Mouse (Mus musculus) intestine, embryonic 14.5 days (tissue): Measurements from ENCODE around the gene Mrpl1. TPM values are rescaled to one million over a fixed set of nuclear protein-coding genes. Genes with fewer than 3 reads are reported as not detected.

Source experiments
- ATAC-seq: fragments of 200-750 bp; cut with Nextera tagmentation; replicated peaks from 2 replicates; pipeline ENCODE4 v1.8.0; 2017; ENCODE audit warnings: low read depth, moderate number of reproducible peaks, moderate TSS enrichment, moderate library complexity; ENCODE audit not compliant: low FRiP score, low TSS enrichment
- DNase-seq: peaks from one replicate; pipeline ENCODE4 v3.0.0-alpha.2; 2018; ENCODE audit warnings: low spot score
- H3K27ac ChIP-seq: fragments of 300-500 bp; sonication (generic); 2 replicates; pipeline ENCODE4 v1.5.1; 2014; ENCODE audit warnings: low read depth, mild to moderate bottlenecking, control low read depth
- H3K27me3 ChIP-seq: fragments of 300-500 bp; sonication (generic); replicated peaks from 2 replicates; pipeline ENCODE4 v1.6.1; 2014; ENCODE audit warnings: low read length, control low read depth; ENCODE audit not compliant: control insufficient read depth, insufficient read depth
- H3K36me3 ChIP-seq: fragments of 300-500 bp; sonication (generic); 2 replicates; pipeline ENCODE4 v1.6.1; 2014; ENCODE audit warnings: low read length, control low read depth; ENCODE audit not compliant: control insufficient read depth, insufficient read depth
- H3K4me1 ChIP-seq: fragments of 300-500 bp; sonication (generic); replicated peaks from 2 replicates; pipeline ENCODE4 v1.6.1; 2014; ENCODE audit warnings: low read length, control low read depth, mixed read lengths; ENCODE audit not compliant: control insufficient read depth, insufficient read depth
- H3K4me2 ChIP-seq: fragments of 300-500 bp; sonication (generic); 2 replicates; pipeline ENCODE4 v1.6.1; 2014; ENCODE audit warnings: low read length
- H3K4me3 ChIP-seq: fragments of 300-500 bp; sonication (generic); 2 replicates; pipeline ENCODE4 v1.5.1; 2014; ENCODE audit warnings: low read depth, low read length, control low read depth, mixed read lengths
- H3K9ac ChIP-seq: fragments of 300-500 bp; sonication (generic); 2 replicates; pipeline ENCODE4 v1.6.1; 2014; ENCODE audit warnings: mild to moderate bottlenecking, low read length
- H3K9me3 ChIP-seq: fragments of 300-500 bp; sonication (generic); 2 replicates; pipeline ENCODE4 v1.6.1; 2016; ENCODE audit warnings: low read length, control low read depth; ENCODE audit not compliant: control insufficient read depth
- WGBS: fragments of 180-500 bp; shearing (Covaris S2); extraction: QIAGEN DNeasy Blood & Tissue Kit; methylation state at CpG from one replicate; pipeline ENCODE4 v1.1.7; 2014; 5-methylcytosine and 5-hydroxymethylcytosine counted together
- polyA plus RNA-seq: library from polyadenylated mRNA; unstranded; fragments of >200 nt; fragmentation: Nextera tagmentation; extraction: Ambion mirVana; gene quantifications from 2 replicates; pipeline ENCODE4 v1.2.1, GENCODE M21; 2014

Mrpl1 gene
- polyA plus RNA-seq, 1 experiment from 2014 or later, result 23.6 TPM

DNA sequence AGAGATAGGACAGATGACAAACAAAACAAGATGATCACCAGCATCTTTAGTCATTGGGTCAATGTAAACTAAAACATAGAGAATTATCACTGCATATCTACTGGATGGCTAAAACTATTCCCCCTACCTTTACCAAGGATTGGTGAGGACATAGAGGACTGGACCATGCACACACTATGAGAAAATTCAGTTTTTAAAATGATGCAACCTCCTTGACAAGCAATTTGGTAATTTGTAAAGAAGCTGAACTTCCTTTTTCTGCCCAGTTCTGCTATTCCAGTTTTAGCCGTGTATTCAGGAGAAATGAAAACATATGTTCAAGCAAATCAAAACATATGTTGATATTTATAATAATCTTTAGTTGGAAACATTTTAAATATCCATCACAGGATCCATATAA, 35.2 kb downstream of the Mrpl1 start:
- 74% methylated on average over 1 of the region's 1 CpGs for WGBS
- H3K9me3 ChIP-seq, result no peaks in the 10 kb centered on the region
- no peaks in the 10 kb centered on the region for H3K4me1 ChIP-seq
- H3K4me3 ChIP-seq, result no peak overlapping the region
- H3K36me3 ChIP-seq, result peaks cover 19% of the 10 kb centered on the region
- H3K4me2 ChIP-seq, result no peak overlapping the region
- H3K27ac ChIP-seq, result no peak overlapping the region
- no peak for DNase-seq
- no peak for ATAC-seq
- no peak overlapping the region for H3K9ac ChIP-seq
- no peaks in the 10 kb centered on the region for H3K27me3 ChIP-seq

DNA sequence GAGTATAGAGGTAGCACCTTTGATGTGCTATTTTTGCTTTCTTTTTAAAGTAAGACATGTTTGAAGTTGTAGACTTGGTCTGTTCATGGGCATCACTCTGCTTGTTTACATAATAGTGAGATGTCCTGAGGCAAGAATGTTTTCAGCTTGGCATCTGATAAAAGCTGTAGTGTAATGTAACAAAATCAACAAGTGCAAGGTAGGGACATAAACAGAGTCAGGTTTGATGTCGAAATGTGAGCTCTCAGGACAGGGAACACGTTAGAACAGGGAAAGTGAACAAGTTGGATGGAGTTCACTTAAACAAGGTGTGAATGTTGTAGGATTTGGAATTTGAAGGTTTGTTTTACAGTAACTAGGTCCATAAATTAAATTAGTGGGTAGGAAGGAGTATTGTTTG, 44.7 kb downstream of the Mrpl1 start:
- DNase-seq (no peak), ATAC-seq (no peak)
- Histone ChIP-seq H3K27me3 (no peaks in the 10 kb centered on the region), H3K9me3 (no peaks in the 10 kb centered on the region), H3K36me3 (no peaks in the 10 kb centered on the region), H3K4me1 (no peaks in the 10 kb centered on the region), H3K4me2 (no peak overlapping the region), H3K27ac (no peak overlapping the region), H3K9ac (no peak overlapping the region), H3K4me3 (no peak overlapping the region)
- 72% methylated on average over 2 of the region's 2 CpGs for WGBS

DNA sequence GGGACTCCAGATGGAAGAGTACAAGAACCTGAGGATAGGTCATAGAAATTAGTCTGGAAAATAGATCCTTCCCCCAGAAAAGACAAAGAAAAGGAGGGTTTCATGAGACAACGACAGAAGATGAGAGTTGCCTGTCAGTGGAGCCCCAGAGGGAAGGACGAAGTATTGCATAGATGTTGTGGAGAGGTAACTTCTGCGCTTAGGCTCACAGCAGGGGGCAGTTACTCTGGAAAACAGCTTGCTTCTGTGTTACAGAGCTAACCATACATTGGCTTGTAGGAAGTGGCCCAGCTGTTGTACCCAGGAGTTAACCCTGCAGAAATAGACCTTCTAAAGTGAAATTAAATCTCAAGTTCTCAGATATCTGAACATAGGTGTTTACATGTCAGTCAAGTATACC, 45.9 kb downstream of the Mrpl1 start:
- Histone ChIP-seq H3K9ac (no peak overlapping the region), H3K9me3 (no peaks in the 10 kb centered on the region), H3K27me3 (no peaks in the 10 kb centered on the region), H3K4me3 (no peak overlapping the region), H3K27ac (no peak overlapping the region), H3K36me3 (no peaks in the 10 kb centered on the region), H3K4me2 (no peak overlapping the region), H3K4me1 (no peaks in the 10 kb centered on the region)
- no peak for DNase-seq
- no peak for ATAC-seq
- 88% methylated on average over 3 of the region's 3 CpGs for WGBS

DNA sequence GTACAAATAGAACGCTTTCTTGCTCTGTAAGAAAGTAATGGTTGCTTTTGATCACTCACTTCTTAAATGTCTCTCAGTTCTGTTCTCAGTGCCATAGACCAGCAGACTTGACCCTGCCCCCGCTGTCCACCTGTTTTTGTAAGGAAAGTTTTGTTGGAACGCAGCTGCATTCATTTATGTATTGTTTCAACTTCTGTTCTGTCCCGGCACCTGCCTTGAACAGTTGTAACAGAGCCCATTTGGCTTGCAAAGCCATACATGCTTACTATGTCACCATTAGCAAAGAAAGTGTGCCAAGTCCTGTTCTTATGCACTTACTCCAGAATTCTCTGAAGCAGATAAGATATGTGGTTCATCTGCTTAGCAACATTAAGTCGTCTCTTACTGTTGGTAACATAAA, 48.9 kb downstream of the Mrpl1 start:
- 91% methylated on average over 5 of the region's 5 CpGs for WGBS
- no peak overlapping the region for H3K27ac ChIP-seq
- DNase-seq, result no peak

DNA sequence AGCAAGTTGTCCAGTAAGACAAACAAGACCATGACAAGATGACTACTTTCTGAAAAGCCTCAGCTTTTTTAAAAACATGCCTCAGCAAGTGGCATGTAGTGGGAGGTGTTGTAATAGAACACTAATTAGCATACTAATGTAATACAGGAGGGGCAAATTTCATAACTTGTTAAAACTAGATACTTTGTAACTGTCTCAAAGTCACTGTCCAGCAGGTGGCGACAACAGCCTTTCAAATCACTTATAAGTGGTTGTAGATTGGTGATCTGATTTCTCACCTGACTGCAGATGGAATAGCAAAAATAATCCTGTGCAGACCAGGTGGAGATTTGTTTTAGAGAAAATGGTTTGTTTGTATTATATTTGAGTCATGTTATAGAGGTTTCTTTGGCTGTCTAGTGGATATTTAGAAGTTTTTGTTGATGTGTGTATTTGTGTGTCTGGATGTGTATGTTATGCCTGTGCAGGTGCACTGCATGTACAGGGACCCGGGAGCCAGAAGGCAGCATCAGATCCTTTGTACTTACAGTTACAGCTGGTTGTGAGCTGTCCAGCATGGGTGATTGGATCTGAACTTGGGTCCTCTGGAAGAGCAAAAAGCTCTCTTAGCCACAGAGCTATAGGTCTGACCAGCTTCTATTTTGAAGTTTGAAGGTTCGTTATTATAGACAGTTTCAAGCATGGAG, 57.9 kb downstream of the Mrpl1 start:
- Histone ChIP-seq H3K36me3 (peaks cover 26% of the 10 kb centered on the region), H3K9ac (no peak overlapping the region), H3K4me1 (no peaks in the 10 kb centered on the region), H3K4me2 (no peak overlapping the region), H3K9me3 (no peaks in the 10 kb centered on the region), H3K27ac (no peak overlapping the region), H3K27me3 (no peaks in the 10 kb centered on the region), H3K4me3 (no peak overlapping the region)
- WGBS, result 64% methylated on average over 3 of the region's 3 CpGs
- 0 out of 2 replicates have a peak, but pooled peaks have one; percentile 43 for ATAC-seq
- peak; percentile 83 for DNase-seq

More for the DNA sequence above, 48.9 kb downstream of the Mrpl1 start:
- Histone ChIP-seq H3K9me3 (no peaks in the 10 kb centered on the region), H3K4me3 (no peak overlapping the region), H3K4me1 (no peaks in the 10 kb centered on the region), H3K27me3 (no peaks in the 10 kb centered on the region), H3K9ac (no peak overlapping the region), H3K4me2 (no peak overlapping the region), H3K36me3 (peaks cover 2% of the 10 kb centered on the region)
- no peak for ATAC-seq

DNA sequence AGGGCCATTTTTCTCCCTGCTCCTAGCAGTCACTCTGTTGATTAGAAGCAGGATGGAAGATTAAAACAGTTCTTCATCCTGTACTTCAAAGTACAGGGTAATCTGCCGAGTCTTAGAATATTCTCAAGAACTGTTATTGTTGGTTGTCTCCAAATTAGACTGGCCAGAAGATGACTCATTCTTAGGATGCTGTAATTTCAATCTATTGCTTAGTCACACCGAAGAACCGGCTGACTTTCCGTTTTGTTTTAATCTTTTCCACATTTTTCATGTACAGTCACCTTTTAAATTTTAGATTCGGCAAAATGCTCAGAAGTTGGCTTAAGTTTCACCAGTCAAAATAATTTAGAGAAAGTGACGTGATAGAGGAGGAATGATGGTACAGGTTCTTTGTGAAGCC, 61.8 kb downstream of the Mrpl1 start:
- H3K4me3 ChIP-seq, result no peak overlapping the region

DNA sequence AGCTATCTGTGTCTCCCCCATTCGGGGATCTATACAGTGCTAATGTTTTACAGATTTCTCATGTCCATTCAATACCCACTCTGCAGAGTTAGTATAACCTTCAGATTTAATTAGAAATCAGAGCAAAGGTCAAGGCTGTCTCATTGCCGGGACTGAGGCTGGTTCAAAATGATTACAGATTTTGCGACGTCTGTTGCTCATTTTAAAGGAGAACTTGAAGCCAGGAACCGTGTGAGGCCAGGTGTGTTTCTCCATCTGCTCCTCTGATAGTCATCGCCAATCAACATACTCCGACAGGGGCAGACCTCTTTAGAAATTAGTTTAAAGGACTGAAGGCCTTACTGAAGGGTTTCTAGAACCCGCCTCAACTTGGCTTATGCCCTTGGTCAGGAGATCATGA, 96.5 kb downstream of the Mrpl1 start:
- Histone ChIP-seq H3K9me3 (no peaks in the 10 kb centered on the region), H3K4me3 (no peak overlapping the region), H3K9ac (no peak overlapping the region), H3K4me1 (no peaks in the 10 kb centered on the region), H3K4me2 (no peak overlapping the region), H3K27me3 (no peaks in the 10 kb centered on the region), H3K27ac (no peak overlapping the region), H3K36me3 (no peaks in the 10 kb centered on the region)
- DNase-seq (peak; percentile 25), ATAC-seq (no peak)
- 71% methylated on average over 8 of the region's 8 CpGs for WGBS

More for the DNA sequence above, 61.8 kb downstream of the Mrpl1 start:
- Histone ChIP-seq H3K27me3 (no peaks in the 10 kb centered on the region), H3K9me3 (no peaks in the 10 kb centered on the region), H3K4me2 (no peak overlapping the region), H3K36me3 (no peaks in the 10 kb centered on the region), H3K9ac (no peak overlapping the region), H3K27ac (no peak overlapping the region), H3K4me1 (no peaks in the 10 kb centered on the region)
- WGBS, result 88% methylated on average over 6 of the region's 6 CpGs
- no peak for DNase-seq
- no peak for ATAC-seq

DNA sequence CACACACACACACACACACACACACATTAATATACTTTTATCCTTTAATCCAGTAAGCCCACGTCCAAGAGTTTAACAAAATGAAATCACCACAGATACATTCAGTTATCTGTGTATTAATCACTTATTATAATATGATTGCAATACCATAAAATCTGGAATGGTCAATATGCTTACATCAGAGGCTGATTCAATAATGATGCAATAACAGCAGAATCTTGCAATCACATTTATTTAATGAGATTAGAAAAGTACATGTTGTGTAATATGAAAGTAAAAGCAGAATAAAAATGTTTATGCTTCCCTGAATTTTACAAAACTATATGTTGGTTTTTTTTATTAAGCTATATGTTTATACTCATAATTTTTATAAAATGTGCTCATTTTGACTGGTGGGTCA, 97.0 kb downstream of the Mrpl1 start:
- ATAC-seq, result no peak
- Histone ChIP-seq H3K9ac (no peak overlapping the region), H3K4me1 (no peaks in the 10 kb centered on the region), H3K27me3 (no peaks in the 10 kb centered on the region), H3K9me3 (no peaks in the 10 kb centered on the region), H3K27ac (no peak overlapping the region), H3K36me3 (no peaks in the 10 kb centered on the region), H3K4me3 (no peak overlapping the region), H3K4me2 (no peak overlapping the region)
- no peak for DNase-seq
- 85% methylated on average over 1 of the region's 1 CpGs for WGBS

DNA sequence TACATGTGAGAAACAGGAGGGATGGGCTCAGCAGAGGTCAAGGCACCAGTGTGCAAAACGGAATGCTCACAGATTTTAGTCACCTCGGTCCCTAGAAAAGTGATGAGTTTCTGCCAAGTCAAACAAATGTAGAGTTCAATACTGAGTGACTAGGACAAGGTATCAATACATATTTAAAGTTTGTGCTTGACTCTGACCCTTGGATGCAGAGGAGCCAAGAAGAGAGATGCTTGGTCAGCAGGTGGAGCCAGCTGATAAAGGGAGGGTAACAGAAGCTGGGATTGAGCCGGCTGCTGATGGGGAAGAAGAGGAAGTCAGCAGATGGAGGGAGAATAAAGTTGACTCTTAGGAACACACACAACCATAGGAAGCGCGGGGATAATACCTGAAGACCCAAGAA, 97.5 kb downstream of the Mrpl1 start:
- no peak overlapping the region for H3K4me3 ChIP-seq
- H3K9ac ChIP-seq, result no peak overlapping the region
- H3K9me3 ChIP-seq, result no peaks in the 10 kb centered on the region
- H3K36me3 ChIP-seq, result no peaks in the 10 kb centered on the region
- no peak overlapping the region for H3K4me2 ChIP-seq
- H3K27me3 ChIP-seq, result no peaks in the 10 kb centered on the region
- no peak overlapping the region for H3K27ac ChIP-seq
- no peak for ATAC-seq
- peak; percentile 38 for DNase-seq
- 73% methylated on average over 5 of the region's 5 CpGs for WGBS
- H3K4me1 ChIP-seq, result no peaks in the 10 kb centered on the region
